Mouse (Mus musculus): ENCODE results near the gene Dhodh. TPM values are rescaled to one million over a fixed set of nuclear protein-coding genes. Genes with fewer than 3 reads are reported as not detected.

Dhodh gene
- polyA plus RNA-seq, 1 experiment from 2014 or later = 38.7 TPM

GRCm38 (mm10) chr8:109586972-109587504 lies 21.4 kb downstream of the Dhodh start:
- Histone ChIP-seq H3K9ac (ENCODE audit: low read length) (no peak overlapping the region), H3K27me3 (ENCODE audit: control insufficient read depth, insufficient read depth, low read length) (no peaks in the 10 kb centered on the region), H3K4me3 (ENCODE audit: control insufficient read depth in 1 of 2, insufficient read depth in 1 of 2, low read depth in 1 of 2, low read length in 2 of 2) (no peak overlapping the region), H3K4me2 (ENCODE audit: low read length) (no peak overlapping the region), H3K27ac (replicated peaks in 1 of 2; ENCODE audit: control insufficient read depth in 1 of 2, insufficient read depth in 1 of 2, low read depth in 2 of 2, low read length in 2 of 2) (no peak overlapping the region), H3K36me3 (ENCODE audit: control insufficient read depth, insufficient read depth, low read length) (peaks cover 6% of the 10 kb centered on the region), H3K9me3 (ENCODE audit: control insufficient read depth, low read length) (peaks cover 8% of the 10 kb centered on the region; the same call in 1 of the 2 replicates), H3K4me1 (ENCODE audit: control insufficient read depth in 2 of 2, insufficient read depth in 2 of 2, low read length in 2 of 2) (no peaks in the 10 kb centered on the region; a peak in 1 of 4 replicates)
- WGBS = 55% methylated on average over 7 of the region's 7 CpGs
- ATAC-seq (ENCODE audit: insufficient number of reproducible peaks, insufficient read depth, low FRiP score, low read depth) = no peak

DNA sequence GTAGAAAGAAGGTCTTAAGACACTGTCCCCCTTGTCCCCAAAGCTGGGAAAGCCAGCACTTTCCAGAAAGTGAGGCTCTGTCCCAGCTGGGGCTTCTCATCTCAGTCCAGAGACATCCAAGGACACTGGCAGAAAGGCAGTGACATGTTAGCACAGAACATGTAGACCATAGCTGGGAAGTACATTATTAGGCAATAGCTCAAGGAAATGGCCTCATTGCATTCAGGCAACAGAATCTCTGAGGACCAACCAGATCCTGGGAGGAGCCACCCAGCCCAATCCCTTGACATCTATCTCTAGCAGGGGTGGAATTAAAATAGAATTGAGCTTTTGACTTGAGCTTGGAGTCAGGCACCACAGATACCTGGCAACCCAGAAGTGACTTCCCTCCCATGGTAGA lies 22.8 kb downstream of the Dhodh start:
- no peaks in the 10 kb centered on the region for H3K27me3 ChIP-seq (ENCODE audit: control insufficient read depth, insufficient read depth, low read length)
- no peak overlapping the region for H3K4me2 ChIP-seq (ENCODE audit: low read length)
- no peak overlapping the region for H3K27ac ChIP-seq (replicated peaks in 1 of 2; ENCODE audit: control insufficient read depth in 1 of 2, insufficient read depth in 1 of 2, low read depth in 2 of 2, low read length in 2 of 2)
- no peaks in the 10 kb centered on the region; a peak in 1 of 4 replicates for H3K4me1 ChIP-seq (ENCODE audit: control insufficient read depth in 2 of 2, insufficient read depth in 2 of 2, low read length in 2 of 2)
- no peak for ATAC-seq (ENCODE audit: insufficient number of reproducible peaks, insufficient read depth, low FRiP score, low read depth)
- no peak overlapping the region for H3K9ac ChIP-seq (ENCODE audit: low read length)
- no peak overlapping the region for H3K4me3 ChIP-seq (ENCODE audit: control insufficient read depth in 1 of 2, insufficient read depth in 1 of 2, low read depth in 1 of 2, low read length in 2 of 2)
- H3K9me3 ChIP-seq (ENCODE audit: control insufficient read depth, low read length) = peaks cover 8% of the 10 kb centered on the region; the same call in 1 of the 2 replicates
- H3K36me3 ChIP-seq (ENCODE audit: control insufficient read depth, insufficient read depth, low read length) = no peaks in the 10 kb centered on the region

DNA sequence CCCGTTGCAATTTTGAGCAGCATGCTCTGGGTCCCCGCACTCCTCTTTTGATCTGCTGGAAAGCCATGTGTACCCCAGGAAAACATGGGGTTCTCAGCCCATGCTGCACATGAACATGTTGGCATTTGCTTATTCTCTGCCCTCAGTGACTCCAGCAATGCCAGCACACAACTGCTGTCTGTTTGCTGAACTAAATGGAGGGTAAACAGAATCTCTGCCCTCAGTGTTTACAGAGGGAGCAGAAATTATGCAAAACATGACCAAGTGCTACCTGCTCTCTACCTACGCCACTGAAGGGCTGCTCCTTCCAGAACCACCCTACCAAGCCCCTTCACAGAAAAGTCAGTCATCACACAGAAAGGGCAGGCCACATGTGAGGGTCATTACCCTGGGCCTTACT lies 23.6 kb downstream of the Dhodh start:
- H3K27ac ChIP-seq (replicated peaks in 1 of 2; ENCODE audit: control insufficient read depth in 1 of 2, insufficient read depth in 1 of 2, low read depth in 2 of 2, low read length in 2 of 2) = no peak overlapping the region
- no peak for ATAC-seq (ENCODE audit: insufficient number of reproducible peaks, insufficient read depth, low FRiP score, low read depth)
- H3K4me2 ChIP-seq (ENCODE audit: low read length) = no peak overlapping the region
- no peaks in the 10 kb centered on the region; a peak in 1 of 4 replicates for H3K4me1 ChIP-seq (ENCODE audit: control insufficient read depth in 2 of 2, insufficient read depth in 2 of 2, low read length in 2 of 2)
- H3K4me3 ChIP-seq (ENCODE audit: control insufficient read depth in 1 of 2, insufficient read depth in 1 of 2, low read depth in 1 of 2, low read length in 2 of 2) = no peak overlapping the region
- WGBS = 76% methylated on average over 3 of the region's 3 CpGs
- no peaks in the 10 kb centered on the region for H3K36me3 ChIP-seq (ENCODE audit: control insufficient read depth, insufficient read depth, low read length)
- no peak overlapping the region for H3K9ac ChIP-seq (ENCODE audit: low read length)
- H3K27me3 ChIP-seq (ENCODE audit: control insufficient read depth, insufficient read depth, low read length) = no peaks in the 10 kb centered on the region
- H3K9me3 ChIP-seq (ENCODE audit: control insufficient read depth, low read length) = peaks cover 8% of the 10 kb centered on the region; the same call in 1 of the 2 replicates

- Histone ChIP-seq H3K9me3 (ENCODE audit: control insufficient read depth, low read length) (peaks cover 8% of the 10 kb centered on the region; the same call in 1 of the 2 replicates), H3K36me3 (ENCODE audit: control insufficient read depth, insufficient read depth, low read length) (no peaks in the 10 kb centered on the region), H3K4me1 (ENCODE audit: control insufficient read depth in 2 of 2, insufficient read depth in 2 of 2, low read length in 2 of 2) (no peaks in the 10 kb centered on the region; a peak in 1 of 4 replicates), H3K4me3 (ENCODE audit: control insufficient read depth in 1 of 2, insufficient read depth in 1 of 2, low read depth in 1 of 2, low read length in 2 of 2) (no peak overlapping the region), H3K27me3 (ENCODE audit: control insufficient read depth, insufficient read depth, low read length) (no peaks in the 10 kb centered on the region), H3K4me2 (ENCODE audit: low read length) (no peak overlapping the region), H3K27ac (replicated peaks in 1 of 2; ENCODE audit: control insufficient read depth in 1 of 2, insufficient read depth in 1 of 2, low read depth in 2 of 2, low read length in 2 of 2) (no peak overlapping the region), H3K9ac (ENCODE audit: low read length) (no peak overlapping the region)
- ATAC-seq (ENCODE audit: insufficient number of reproducible peaks, insufficient read depth, low FRiP score, low read depth) = no peak
- WGBS = 76% methylated on average over 4 of the region's 4 CpGs
Measured at GRCm38 (mm10) chr8:109584293-109584692, 24.2 kb downstream of the Dhodh start.

DNA sequence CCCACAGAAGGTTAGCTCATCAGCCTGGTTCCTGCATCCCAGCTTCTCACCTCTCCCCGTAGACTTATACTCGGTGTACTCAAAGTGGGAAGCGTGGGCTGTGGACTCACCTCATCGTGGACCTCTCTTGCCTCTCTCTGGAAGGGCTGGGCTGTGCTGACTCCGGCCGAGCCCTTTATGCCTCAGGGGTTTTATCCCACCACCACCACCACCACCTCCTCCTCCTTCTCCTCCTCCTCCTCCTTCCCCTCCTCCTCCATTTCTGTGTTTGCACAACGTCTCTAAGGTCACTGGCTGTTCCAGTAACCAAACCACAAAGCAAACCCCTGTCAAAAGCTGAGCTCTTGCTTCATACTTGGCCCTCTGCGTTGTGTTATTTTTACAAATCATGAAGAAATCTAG lies 29.6 kb downstream of the Dhodh start, which contains the start of gene Hp:
TSS of gene Hp (minus strand) at position 273 of the 402 bp plus-strand sequence.
- no peak within 1 kb of the TSS for H3K9ac ChIP-seq (ENCODE audit: low read length)
- H3K4me3 ChIP-seq (ENCODE audit: control insufficient read depth in 1 of 2, insufficient read depth in 1 of 2, low read depth in 1 of 2, low read length in 2 of 2) = no peak within 1 kb of the TSS
- no peak for ATAC-seq (ENCODE audit: insufficient number of reproducible peaks, insufficient read depth, low FRiP score, low read depth)
- 70% methylated on average over 8 of the region's 8 CpGs for WGBS
- H3K4me2 ChIP-seq (ENCODE audit: low read length) = no peak within 1 kb of the TSS
- no peak within 1 kb of the TSS for H3K27ac ChIP-seq (replicated peaks in 1 of 2; ENCODE audit: control insufficient read depth in 1 of 2, insufficient read depth in 1 of 2, low read depth in 2 of 2, low read length in 2 of 2)
- no peaks in the 10 kb centered on the region for H3K36me3 ChIP-seq (ENCODE audit: control insufficient read depth, insufficient read depth, low read length)
- no peaks in the 10 kb centered on the region for H3K27me3 ChIP-seq (ENCODE audit: control insufficient read depth, insufficient read depth, low read length)
- H3K4me1 ChIP-seq (ENCODE audit: control insufficient read depth in 2 of 2, insufficient read depth in 2 of 2, low read length in 2 of 2) = no peaks in the 10 kb centered on the region
- peaks cover 3% of the 10 kb centered on the region; the same call in 1 of the 2 replicates for H3K9me3 ChIP-seq (ENCODE audit: control insufficient read depth, low read length)

DNA sequence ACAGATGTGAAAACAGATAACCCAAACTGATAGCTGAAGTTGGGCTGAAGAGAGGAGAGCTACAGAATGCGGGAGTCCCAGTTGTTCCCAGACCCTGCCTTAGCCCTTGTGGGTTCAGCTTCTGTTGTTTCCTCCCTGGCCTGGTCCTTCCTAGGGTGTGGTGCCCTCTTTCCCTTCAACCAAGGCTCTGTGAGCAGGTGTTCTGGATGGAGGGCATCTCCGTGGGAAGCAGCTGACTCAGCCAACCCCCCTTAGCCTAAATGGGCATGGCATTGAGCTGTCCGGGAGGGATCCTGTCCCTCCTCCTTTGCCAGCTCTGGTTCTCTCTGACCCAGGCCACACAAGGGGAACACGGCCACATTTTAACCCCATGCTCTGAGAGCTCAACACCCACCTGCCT lies 32.2 kb downstream of the Dhodh start:
- no peak overlapping the region for H3K9ac ChIP-seq (ENCODE audit: low read length)
- 77% methylated on average over 4 of the region's 4 CpGs for WGBS
- ATAC-seq (ENCODE audit: insufficient number of reproducible peaks, insufficient read depth, low FRiP score, low read depth) = no peak
- H3K27ac ChIP-seq (replicated peaks in 1 of 2; ENCODE audit: control insufficient read depth in 1 of 2, insufficient read depth in 1 of 2, low read depth in 2 of 2, low read length in 2 of 2) = no peak overlapping the region
- H3K9me3 ChIP-seq (ENCODE audit: control insufficient read depth, low read length) = no peaks in the 10 kb centered on the region
- no peak overlapping the region for H3K4me2 ChIP-seq (ENCODE audit: low read length)
- H3K4me1 ChIP-seq (ENCODE audit: control insufficient read depth in 2 of 2, insufficient read depth in 2 of 2, low read length in 2 of 2) = no peaks in the 10 kb centered on the region; a peak in 1 of 4 replicates
- H3K27me3 ChIP-seq (ENCODE audit: control insufficient read depth, insufficient read depth, low read length) = no peaks in the 10 kb centered on the region
- H3K4me3 ChIP-seq (ENCODE audit: control insufficient read depth in 1 of 2, insufficient read depth in 1 of 2, low read depth in 1 of 2, low read length in 2 of 2) = no peak overlapping the region
- H3K36me3 ChIP-seq (ENCODE audit: control insufficient read depth, insufficient read depth, low read length) = peaks cover 16% of the 10 kb centered on the region

DNA sequence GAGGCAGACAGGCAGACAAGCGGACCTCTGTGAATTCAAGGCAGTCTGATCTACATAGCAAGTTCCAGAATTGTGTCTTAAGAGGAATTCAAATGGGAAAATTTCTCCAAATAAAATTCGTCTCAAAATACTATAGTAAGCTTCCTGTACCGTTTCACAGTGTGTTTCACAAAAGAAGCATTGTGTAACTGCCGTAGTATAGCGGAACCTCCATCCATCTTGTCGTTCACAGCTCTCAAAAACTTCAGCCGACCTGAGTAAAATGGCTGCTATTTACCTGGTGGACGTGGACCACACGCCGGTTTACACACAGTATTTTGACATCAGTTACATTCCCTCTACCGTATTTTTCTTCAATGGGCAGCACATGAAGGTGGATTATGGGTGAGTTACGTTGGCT lies 37.3 kb downstream of the Dhodh start:
- 86% methylated on average over 12 of the region's 12 CpGs for WGBS
- ATAC-seq (ENCODE audit: insufficient number of reproducible peaks, insufficient read depth, low FRiP score, low read depth) = no peak
- no peak overlapping the region for H3K4me3 ChIP-seq (ENCODE audit: control insufficient read depth in 1 of 2, insufficient read depth in 1 of 2, low read depth in 1 of 2, low read length in 2 of 2)
- H3K36me3 ChIP-seq (ENCODE audit: control insufficient read depth, insufficient read depth, low read length) = peaks cover 42% of the 10 kb centered on the region
- no peak overlapping the region for H3K4me2 ChIP-seq (ENCODE audit: low read length)
- H3K27ac ChIP-seq (replicated peaks in 1 of 2; ENCODE audit: control insufficient read depth in 1 of 2, insufficient read depth in 1 of 2, low read depth in 2 of 2, low read length in 2 of 2) = no peak overlapping the region
- peaks cover 3% of the 10 kb centered on the region in 2 experiments; a peak in 3 of 4 replicates for H3K4me1 ChIP-seq (ENCODE audit: control insufficient read depth in 2 of 2, insufficient read depth in 2 of 2, low read length in 2 of 2)
- H3K9me3 ChIP-seq (ENCODE audit: control insufficient read depth, low read length) = no peaks in the 10 kb centered on the region
- no peak overlapping the region for H3K9ac ChIP-seq (ENCODE audit: low read length)
- H3K27me3 ChIP-seq (ENCODE audit: control insufficient read depth, insufficient read depth, low read length) = no peaks in the 10 kb centered on the region

All from heart, embryonic 14.5 days (tissue).